Mouse (Mus musculus) spleen, adult 2 months (tissue): ENCODE measurements around the gene Pitpna. TPM values are rescaled to one million over a fixed set of nuclear protein-coding genes. Genes with fewer than 3 reads are reported as not detected.
A peak's percentile ranks its signal among the peaks of the same experiment; 100 is the strongest.

ENCODE experiments used
- DNase-seq, 2 experiments: peaks; one replicate each; pipeline versions ENCODE4 v3.0.0 to v3.0.0-alpha.2; 2012 to 2021; ENCODE audit warnings: low spot score in 2 of 2, low read depth in 1 of 2
- H3K27ac ChIP-seq: fragments of 200-500 bp; 2 replicates; pipeline ENCODE4 v1.5.1; 2012; ENCODE audit warnings: low read length, inconsistent platforms; ENCODE audit not compliant: insufficient read depth
- H3K27me3 ChIP-seq: fragments of 200-500 bp; 2 replicates; pipeline ENCODE4 v1.6.1; 2012; ENCODE audit warnings: mild to moderate bottlenecking, moderate library complexity, low read length, inconsistent platforms; ENCODE audit not compliant: control insufficient read depth, insufficient read depth
- H3K36me3 ChIP-seq: fragments of 200-500 bp; 2 replicates; pipeline ENCODE4 v1.6.1; 2012; ENCODE audit warnings: mild to moderate bottlenecking, low read length, inconsistent platforms; ENCODE audit not compliant: control insufficient read depth, insufficient read depth
- H3K4me1 ChIP-seq: fragments of 200-500 bp; 2 replicates; pipeline ENCODE4 v1.6.1; 2011; ENCODE audit warnings: inconsistent platforms; ENCODE audit not compliant: control insufficient read depth, insufficient read depth, insufficient read length
- H3K4me3 ChIP-seq: fragments of 200-500 bp; 2 replicates; pipeline ENCODE4 v1.5.1; 2011; ENCODE audit warnings: mild to moderate bottlenecking, inconsistent platforms; ENCODE audit not compliant: insufficient read depth, insufficient read length; ENCODE audit errors: extremely low read depth
- CTCF ChIP-seq: fragments of 200-500 bp; IDR thresholded peaks from 2 replicates; pipeline ENCODE4 v1.5.1; 2011; ENCODE audit warnings: mild to moderate bottlenecking, inconsistent platforms; ENCODE audit not compliant: insufficient read depth, insufficient read length, insufficient replicate concordance; ENCODE audit errors: extremely low read depth
- POLR2A ChIP-seq: fragments of 200-500 bp; IDR thresholded peaks from 2 replicates; pipeline ENCODE4 v1.6.1; 2011; ENCODE audit warnings: low read depth, low read length, inconsistent platforms
- WGBS: fragments of 180-500 bp; shearing (Covaris S2); methylation state at CpG from one replicate; pipeline ENCODE4 v1.1.7; 2018; 5-methylcytosine and 5-hydroxymethylcytosine counted together
- polyA plus RNA-seq: library from polyadenylated mRNA; depleted of rRNA; stranded (reverse); fragments of >200 nt; gene quantifications from 2 replicates; pipeline ENCODE4 v1.2.3, GENCODE M21; 2012

Pitpna gene
- polyA plus RNA-seq, 1 experiment, result 51.7 TPM

DNA sequence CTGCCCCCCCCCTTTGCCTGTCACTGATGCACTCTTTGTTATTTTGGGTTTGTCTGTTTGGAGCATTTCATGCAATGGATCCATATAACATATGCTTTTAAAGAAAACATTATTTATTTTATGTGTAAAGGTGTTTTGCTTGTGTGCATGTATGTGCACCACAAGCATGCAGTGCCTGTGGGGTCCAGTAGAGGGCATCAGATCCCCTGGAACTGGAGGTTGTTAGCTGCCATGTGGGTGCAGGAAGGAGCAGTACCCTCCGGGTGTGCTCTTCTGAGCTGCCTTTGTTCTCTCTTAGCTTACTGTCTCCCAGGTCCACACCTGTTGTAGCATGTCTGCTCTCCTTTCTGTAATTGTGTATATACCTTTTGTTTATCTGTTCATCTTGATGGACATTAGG is 29.8 kb upstream of the Pitpna start:
- Histone ChIP-seq H3K4me1 (peaks cover 20% of the 10 kb centered on the region), H3K27ac (no peak overlapping the region), H3K36me3 (peaks cover 11% of the 10 kb centered on the region), H3K4me3 (no peak overlapping the region), H3K27me3 (no peaks in the 10 kb centered on the region)
- TF ChIP-seq POLR2A (no peak), CTCF (no peak)
- 72% methylated on average over 1 of the region's 1 CpGs for WGBS
- no peak for DNase-seq

GRCm38 (mm10) chr11:75559870-75560504 is 27.9 kb upstream of the Pitpna start:
- TF ChIP-seq POLR2A (no peak), CTCF (no peak)
- Histone ChIP-seq H3K27ac (peak overlapping the region; percentile 84), H3K36me3 (peaks cover 18% of the 10 kb centered on the region)

GRCm38 (mm10) chr11:75560530-75561409 is 27.1 kb upstream of the Pitpna start:
- Histone ChIP-seq H3K36me3 (peaks cover 18% of the 10 kb centered on the region), H3K4me1 (peaks cover 20% of the 10 kb centered on the region), H3K27ac (peak overlapping the region; percentile 84), H3K4me3 (peak overlapping the region; percentile 20; the same call in 1 of the 2 replicates), H3K27me3 (no peaks in the 10 kb centered on the region)
- TF ChIP-seq POLR2A (peak; percentile 25; the same call in 1 of the 2 replicates), CTCF (no peak)
- 49% methylated on average over 14 of the region's 14 CpGs for WGBS
- DNase-seq, result peak; percentile 72 to 73

More at GRCm38 (mm10) chr11:75559870-75560504, 27.9 kb upstream of the Pitpna start:
- Histone ChIP-seq H3K27me3 (no peaks in the 10 kb centered on the region), H3K4me1 (peaks cover 20% of the 10 kb centered on the region), H3K4me3 (no peak overlapping the region)
- no peak for DNase-seq
- WGBS, result 35% methylated on average over 8 of the region's 8 CpGs

DNA sequence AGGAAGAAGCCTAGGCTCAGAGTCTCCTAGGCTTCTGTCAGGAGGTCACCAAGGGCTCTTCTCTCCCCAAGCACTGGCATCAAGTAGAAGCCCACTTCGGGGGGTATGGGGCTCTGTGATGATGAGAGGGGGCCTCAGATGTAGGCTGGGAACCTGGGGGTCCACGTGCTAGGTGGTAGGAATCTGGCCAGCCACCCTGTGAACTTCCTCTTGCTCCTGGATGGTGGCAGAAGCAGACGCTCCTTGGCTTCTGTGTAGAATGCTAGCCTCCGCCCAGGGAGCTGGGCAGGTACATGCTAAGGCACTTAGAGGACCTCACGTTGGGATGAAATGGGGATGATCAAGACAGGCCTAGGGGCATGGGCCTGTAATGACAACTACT is 26.5 kb upstream of the Pitpna start:
- no peak for DNase-seq
- WGBS, result 35% methylated on average over 5 of the region's 5 CpGs
- TF ChIP-seq POLR2A (no peak), CTCF (no peak)
- no peak overlapping the region for H3K4me3 ChIP-seq
- H3K36me3 ChIP-seq, result peaks cover 18% of the 10 kb centered on the region
- peak overlapping the region; percentile 84 for H3K27ac ChIP-seq
- H3K27me3 ChIP-seq, result no peaks in the 10 kb centered on the region
- H3K4me1 ChIP-seq, result peaks cover 20% of the 10 kb centered on the region

DNA sequence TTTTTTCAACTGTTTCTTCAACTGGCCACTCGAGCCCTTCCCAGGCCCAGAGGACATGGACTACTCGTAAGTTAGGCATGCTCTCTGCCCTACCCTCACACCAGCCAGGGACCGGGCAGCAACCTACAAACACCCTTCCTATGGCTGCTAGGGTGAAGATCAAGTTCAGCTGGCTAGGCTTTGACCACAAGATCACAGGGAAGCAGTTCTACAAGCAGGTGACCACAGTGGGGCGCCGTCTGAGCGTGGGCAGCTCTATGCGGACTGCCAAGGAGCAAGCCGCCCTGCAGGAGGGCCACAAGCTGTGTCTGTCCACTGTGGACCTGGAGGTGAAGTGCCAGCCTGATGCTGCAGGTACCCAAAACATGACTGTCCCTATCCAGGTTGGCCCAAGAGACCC is 25.1 kb upstream of the Pitpna start:
- H3K36me3 ChIP-seq, result peaks cover 29% of the 10 kb centered on the region
- WGBS, result 90% methylated on average over 8 of the region's 8 CpGs
- H3K27ac ChIP-seq, result no peak overlapping the region
- TF ChIP-seq POLR2A (no peak), CTCF (no peak)
- DNase-seq, result no peak
- no peak overlapping the region for H3K4me3 ChIP-seq
- no peaks in the 10 kb centered on the region for H3K27me3 ChIP-seq
- H3K4me1 ChIP-seq, result peaks cover 20% of the 10 kb centered on the region

- DNase-seq, result no peak
- no peak overlapping the region for H3K4me3 ChIP-seq
- H3K4me1 ChIP-seq, result peaks cover 18% of the 10 kb centered on the region; the same call in 1 of the 2 replicates
- H3K36me3 ChIP-seq, result peaks cover 32% of the 10 kb centered on the region
- TF ChIP-seq CTCF (no peak), POLR2A (no peak)
- 78% methylated on average over 18 of the region's 18 CpGs for WGBS
- H3K27ac ChIP-seq, result no peak overlapping the region; the same call in 1 of the 2 replicates
- no peaks in the 10 kb centered on the region for H3K27me3 ChIP-seq
Measured at GRCm38 (mm10) chr11:75563851-75564548, 23.9 kb upstream of the Pitpna start.
